Mouse (Mus musculus): Measurements from ENCODE around the gene Foxd3. TPM values are rescaled to one million over a fixed set of nuclear protein-coding genes. Genes with fewer than 3 reads are reported as not detected.

Gene Foxd3
- total RNA-seq, 2 experiments from 2014 or later: 0.22 to 0.36 TPM

DNA sequence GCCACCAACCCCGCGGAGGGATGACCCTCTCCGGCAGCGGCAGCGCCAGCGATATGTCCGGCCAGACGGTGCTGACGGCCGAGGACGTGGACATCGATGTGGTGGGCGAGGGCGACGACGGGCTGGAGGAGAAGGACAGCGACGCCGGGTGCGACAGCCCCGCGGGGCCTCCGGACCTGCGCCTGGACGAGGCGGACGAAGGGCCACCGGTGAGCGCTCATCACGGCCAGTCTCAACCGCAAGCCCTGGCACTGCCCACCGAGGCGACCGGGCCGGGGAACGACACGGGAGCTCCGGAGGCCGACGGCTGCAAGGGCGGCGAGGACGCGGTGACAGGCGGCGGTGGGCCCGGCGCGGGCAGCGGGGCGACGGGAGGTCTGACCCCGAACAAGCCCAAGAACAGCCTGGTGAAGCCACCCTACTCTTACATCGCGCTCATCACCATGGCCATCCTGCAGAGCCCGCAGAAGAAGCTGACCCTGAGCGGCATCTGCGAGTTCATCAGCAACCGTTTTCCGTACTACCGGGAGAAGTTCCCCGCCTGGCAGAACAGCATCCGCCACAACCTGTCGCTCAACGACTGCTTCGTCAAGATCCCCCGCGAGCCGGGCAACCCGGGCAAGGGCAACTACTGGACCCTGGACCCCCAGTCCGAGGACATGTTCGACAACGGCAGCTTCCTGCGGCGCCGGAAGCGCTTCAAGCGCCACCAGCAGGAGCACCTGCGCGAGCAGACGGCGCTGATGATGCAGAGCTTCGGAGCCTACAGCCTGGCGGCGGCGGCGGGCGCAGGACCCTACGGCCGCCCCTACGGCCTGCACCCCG lies 718 bp downstream of the Foxd3 start:
- DNase-seq: peak in 1 of 2 experiments; percentile 29

DNA sequence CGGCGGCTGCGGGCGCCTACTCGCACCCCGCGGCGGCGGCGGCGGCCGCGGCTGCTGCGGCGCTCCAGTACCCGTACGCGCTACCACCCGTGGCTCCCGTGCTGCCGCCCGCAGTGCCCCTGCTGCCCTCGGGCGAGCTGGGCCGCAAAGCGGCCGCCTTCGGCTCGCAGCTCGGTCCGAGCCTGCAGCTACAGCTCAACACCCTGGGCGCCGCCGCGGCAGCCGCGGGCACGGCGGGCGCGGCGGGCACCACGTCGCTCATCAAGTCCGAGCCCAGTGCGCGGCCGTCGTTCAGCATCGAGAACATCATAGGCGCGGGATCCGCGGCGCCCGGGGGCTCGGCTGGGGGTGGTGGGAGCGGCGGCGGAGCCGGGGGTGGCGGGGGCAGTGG lies 1.3 kb downstream of the Foxd3 start:
- DNase-seq: no peak

DNA sequence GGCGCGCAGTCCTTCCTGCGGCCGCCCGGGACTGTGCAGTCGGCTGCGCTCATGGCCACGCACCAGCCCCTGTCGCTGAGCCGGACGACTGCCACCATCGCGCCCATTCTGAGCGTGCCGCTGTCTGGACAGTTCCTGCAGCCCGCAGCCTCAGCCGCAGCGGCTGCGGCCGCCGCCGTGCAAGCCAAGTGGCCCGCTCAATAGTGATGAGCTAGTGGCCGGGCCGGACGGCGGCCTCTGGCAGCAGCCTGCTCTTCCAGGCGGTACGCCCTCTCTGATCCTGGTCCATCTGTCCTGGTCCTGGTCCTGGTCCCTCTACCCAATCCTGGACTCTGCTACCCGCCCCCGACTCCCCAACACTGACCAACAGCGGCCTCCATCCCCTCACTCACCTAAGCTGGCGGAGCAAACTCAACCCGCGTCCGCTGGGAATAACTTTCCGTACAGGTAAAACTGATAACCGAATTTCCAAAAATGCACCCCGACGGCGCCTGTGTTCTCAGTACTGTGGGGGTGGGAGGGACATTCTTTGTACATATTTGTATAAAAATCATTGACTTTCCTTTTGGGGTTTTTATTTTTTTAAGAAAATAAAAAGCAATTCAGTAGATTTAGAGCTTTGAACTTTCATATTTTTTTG lies 1.9 kb downstream of the Foxd3 start:
- DNase-seq: peak in 1 of 2 experiments; percentile 35

DNA sequence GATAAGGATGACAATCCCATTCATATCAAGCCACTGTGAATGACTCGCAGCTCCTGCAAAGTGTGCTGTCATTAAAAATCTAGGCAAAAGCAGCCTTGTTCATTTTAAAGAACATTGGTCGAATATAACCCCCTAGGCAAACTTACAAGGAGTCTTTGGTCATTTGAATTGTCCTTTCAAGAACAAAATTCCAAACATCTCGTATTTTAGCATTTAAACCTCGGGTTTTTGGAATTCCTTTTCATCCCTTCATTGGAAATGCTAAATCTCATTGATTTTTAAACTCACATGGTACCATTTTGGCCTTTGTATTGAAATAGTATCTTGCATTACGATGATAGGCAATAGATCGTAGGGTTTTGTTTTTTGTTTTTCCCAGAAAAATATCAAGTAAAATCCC lies 2.8 kb downstream of the Foxd3 start:
- peak in 1 of 2 experiments; percentile 10 for DNase-seq

DNA sequence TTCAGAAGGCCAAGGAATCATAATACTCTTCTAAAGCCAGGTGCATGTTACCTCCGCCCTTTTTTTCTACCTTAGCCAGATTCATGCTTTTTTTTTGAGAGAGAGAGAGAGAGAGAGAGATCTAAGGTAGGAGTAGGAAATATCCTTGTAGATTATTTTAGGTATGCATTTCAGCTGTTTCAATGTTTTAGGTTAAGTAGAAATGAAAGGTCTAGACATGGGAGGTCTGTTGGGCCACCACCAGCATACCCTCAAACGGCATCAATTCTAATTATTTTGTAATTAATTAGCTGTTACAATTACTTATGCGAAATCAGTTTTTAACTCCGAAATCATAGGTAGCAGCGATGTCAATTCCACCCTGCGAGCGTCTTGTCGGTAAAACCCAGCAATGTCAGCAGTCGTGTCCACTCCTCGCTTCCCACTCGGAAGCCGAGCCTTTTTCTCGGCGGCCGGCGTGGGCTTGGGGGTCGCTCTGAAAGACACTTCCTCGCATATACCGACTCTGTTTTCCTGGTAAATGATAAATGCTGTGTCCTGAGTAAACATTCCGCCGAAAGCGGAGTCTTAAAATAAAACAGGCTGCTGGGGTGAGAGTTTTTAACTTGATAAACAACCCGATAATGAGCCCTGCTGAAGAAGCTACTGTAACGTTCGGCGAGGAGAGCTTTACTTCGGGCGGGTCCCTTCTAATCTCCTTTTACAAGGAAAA lies 3.4 kb downstream of the Foxd3 start:
- DNase-seq: peak in 1 of 2 experiments; percentile 47

DNA sequence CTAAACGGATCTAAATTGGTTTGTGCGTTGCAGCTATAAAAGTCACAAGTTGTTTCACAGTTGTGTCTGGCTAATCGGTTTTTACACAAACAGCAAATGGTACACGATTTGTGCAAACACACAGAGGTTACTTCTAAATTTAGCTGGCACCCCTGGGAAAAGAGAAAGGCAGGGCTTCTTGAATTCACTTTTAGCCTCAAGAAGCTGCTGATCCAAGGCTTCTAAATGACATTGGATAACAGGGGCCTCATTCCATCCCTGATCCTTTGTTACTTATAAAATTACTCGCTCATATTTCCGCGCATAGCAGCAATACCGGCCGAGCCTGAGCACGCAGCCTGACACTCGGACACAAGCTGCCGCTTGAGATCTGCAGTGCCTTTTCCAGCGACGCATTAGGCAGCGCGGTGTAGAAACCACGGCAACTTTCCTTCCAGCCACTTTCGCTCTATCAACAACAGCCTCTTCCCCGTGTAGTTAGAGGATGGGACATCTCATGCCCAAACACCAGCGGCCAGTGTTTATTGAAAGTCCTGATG lies 4.0 kb downstream of the Foxd3 start:
- DNase-seq: peak in 1 of 2 experiments; percentile 50

DNA sequence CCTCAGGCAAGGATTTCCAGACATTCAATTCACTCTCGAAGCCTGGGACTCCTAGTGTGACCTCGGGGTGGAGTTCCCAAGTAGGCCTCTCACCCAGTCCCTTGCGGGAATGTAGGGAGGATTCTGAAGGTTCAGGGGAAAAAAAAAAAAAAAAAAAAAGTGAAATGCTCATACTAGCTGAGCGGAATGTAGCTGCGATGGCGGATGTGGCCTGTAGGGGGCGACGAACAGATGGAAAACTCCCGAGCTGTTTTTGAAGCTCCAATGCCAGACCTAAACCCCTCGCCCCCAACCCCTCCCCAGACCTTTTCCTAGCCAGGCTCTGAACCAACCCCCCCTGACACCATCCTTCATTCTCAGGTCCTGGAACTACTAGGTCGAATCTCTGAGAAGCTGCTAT lies 4.9 kb downstream of the Foxd3 start:
- peak; percentile 29 to 77 for DNase-seq

DNA sequence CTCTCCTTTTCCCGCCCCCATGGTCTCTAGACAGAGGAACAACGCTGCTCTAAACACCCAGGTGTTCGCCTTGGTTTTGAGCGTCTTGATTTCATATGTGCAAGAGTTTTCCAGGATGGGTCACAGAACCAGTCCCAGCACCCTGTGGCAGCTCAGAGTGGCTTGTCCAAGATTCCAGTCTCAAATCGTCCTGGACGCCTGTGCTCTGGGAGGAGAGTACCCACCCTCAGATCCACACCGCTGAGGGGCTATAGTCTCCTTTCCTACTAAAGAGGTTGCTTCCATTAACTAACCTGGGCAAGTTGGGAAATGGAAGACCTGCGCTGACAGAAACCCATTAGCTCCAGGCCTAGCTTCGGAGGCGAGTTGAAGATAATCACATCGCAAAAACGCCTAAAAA lies 5.9 kb downstream of the Foxd3 start:
- DNase-seq: peak in 1 of 2 experiments; percentile 5

DNA sequence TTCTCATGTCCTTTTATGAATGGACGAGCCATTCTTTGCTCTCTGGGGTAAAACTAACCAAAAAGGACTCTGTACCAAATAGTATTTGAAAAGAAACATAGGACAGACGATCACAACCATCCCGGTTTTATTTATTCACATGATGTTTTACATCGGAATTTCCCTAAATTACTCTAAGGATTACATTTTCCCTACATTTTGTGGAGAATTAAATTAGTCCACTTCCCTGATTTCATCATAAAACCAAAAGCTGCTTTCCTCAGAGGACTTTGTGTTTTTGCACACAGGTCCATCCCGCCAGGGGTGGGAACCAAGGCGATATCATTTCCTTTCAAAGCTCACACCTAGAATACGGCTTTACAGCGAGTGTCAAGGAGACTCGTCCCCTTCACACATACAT lies 6.3 kb downstream of the Foxd3 start:
- no peak for DNase-seq

DNA sequence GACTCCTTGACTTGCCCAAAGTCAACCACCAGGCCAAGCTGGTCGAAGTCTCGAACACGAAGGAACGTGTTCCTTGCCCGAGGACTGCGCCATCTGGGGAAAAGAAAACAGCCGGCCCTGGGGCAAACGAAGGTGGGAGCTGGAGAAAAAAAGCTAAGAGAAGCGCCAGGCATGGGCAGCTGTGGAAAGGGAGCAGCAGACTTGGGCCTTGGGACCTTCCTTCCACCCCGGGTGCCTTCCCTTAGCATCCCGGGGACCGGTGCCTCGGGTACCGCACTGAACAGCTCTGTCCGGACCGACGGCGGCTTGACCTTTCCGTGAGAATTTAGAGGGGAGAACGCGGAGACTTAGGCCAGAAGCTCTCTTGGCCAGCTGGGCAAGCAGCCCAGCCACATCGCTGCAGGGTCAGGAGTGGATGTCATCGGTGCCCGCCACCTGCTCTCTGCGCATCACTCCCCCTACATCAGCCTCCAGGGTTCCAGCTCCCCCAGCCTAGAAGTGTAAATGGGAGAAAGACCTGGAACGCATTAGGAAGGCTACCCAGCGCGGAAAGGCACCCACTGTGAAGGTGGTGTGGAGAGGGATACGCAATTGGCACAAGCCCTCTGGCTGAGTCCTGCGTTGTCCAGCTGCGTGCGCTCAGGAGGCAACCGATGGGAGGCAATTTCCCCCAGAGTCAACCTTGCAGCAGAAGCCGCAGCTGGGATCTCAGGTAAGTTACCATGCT lies 6.9 kb downstream of the Foxd3 start:
- peak in 1 of 2 experiments; percentile 3 for DNase-seq

DNA sequence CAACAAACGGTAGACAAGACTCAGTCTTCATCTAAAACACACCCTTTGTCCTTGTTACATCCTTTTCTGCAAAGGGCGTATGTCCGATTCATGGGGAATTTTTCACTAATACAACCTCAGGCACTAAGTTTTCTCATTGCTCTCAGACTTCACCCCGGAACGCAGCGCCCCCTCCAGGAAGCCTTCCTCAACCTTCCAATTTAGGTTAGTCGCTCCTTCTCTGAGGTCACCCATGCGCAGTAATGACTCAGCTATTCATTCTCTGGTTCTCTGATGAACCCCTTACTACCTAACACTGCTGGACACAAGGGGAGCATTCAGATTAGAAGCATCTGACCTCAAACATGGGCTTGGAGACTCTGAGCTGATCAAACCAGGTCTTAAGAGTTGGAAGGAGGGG lies 7.6 kb downstream of the Foxd3 start:
- DNase-seq: no peak

DNA sequence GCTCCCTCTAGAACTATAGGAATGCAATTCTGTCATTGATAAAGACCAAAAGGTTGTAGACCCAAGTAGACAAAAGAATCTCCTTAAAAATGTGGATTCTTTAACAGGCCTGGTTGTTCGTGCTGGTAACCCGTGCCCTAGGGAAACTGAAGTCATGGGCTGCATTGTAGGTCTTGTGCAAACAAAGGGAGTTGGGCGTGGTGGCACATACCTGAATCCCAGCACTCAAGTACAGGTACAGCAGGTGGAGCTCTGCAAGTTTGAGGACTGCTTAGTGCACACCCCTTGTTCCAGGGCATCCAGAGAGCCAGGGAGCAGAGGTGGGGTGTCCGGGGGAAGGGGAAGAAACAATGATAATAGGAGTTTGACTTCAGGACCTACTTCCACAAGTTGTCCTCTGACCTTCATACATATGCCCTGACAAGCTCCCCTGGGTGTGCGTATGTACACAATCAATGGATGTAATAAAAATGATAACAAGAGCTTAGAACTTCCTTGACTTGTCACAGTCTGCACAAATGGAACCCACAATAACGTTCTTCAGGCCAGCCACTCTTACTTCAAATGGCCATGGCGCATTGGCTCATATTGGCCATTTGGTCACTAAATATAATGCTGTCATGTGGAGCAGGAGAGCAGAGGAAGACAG lies 14.2 kb downstream of the Foxd3 start:
- DNase-seq: no peak

DNA sequence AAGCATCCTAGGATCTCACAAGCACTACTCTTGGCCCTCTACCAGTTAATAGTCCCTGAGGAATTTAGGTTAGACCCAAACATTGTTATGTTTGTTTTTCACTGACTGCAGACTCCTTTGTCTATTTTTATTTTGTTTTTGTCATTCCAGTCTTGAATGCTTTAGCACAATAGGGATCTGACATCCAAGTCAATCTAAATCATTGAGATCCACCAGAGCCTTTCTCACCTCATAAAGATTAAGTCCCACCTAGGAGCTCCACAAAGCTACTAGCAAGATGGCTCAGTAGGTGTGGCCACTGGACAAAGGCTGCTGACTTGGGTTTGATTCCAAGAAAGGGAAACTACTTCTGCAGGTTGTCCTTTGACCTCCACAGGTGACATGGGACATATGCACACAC lies 19.1 kb downstream of the Foxd3 start:
- no peak for DNase-seq

DNA sequence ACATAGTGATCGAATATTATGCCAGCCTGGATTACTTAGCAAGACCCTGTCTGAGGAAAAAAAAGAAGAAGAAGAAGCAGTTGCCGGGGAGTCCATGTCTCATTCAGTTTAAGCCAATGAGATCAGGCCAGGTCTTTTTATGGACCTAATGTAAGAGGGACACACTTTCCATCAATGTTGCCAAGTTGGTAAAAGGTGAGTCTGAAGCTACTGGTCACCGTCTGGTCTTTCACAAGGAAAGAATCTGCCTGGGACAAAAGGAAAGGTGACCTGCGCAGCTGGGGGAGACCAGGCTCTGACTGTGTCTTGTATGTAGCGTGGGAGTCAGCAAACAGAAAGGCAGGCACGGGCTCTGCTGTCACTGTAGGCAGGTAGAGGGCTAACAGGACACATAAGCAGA lies 27.8 kb downstream of the Foxd3 start:
- peak; percentile 64 to 68 for DNase-seq

DNA sequence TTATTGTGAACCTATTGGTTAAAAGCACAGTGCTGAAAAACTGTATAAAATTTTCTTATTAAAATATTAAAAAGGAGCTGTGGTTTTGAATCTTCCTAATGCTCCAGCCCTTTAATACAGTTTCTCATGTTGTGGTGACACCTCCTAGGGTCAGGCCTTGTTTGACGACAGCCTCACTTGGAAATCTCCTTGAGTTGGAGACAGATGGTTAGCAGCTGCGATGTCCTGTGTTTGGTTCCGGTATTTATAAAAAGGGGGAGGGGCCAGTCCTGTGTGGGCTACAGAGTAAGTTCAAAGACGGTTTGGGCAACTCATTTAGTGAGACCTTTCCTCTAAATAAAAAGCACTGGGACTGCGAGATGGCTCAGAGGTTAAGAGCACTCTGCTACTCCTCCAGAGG lies 30.2 kb downstream of the Foxd3 start:
- DNase-seq: no peak

Small RNA genes within 50 kb of the gene (microRNA-seq; reads per million reads assigned to microRNA genes)
- gene Gm23366: 0 reads per million in 2 experiments

Other genes starting within 250 kb of the Foxd3 start
- 1 to 10 TPM; 5.0 TPM for gene Alg6, start 59.4 kb downstream of the Foxd3 start, total RNA-seq (2021)
- 1 to 10 TPM in 1 of 2 experiments, under 1 TPM in 1; 0.65 to 2.2 TPM for gene Efcab7, start 172.9 kb downstream of the Foxd3 start, total RNA-seq (2021)

Data from heart, adult 18-20 months (tissue).